Mouse (Mus musculus) kidney, postnatal 10 days (tissue): ENCODE measurements around the gene Pigr.

ENCODE experiments used
- DNase-seq: peaks from one replicate; pipeline ENCODE4 v3.0.0; 2021; ENCODE audit warnings: mixed read lengths

Gene Pigr

DNA sequence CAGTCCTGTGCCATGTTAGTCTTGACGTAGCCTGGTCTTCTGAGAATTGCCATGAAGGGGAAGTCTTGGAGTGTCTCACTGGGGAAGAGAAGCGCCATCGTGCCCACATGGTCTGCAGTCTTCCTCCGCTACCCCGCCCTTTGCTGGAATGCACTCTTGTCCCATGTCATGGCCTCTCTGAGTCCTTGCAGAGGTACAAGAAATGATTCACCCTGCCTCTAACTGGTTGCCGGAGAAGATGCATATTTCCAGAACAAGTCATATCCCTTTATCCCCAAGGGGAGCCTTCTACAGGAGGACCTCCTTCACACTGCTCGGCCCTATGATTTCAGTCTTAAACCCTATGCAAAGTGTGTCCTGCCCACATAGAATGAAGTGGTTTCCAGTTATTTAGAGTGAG is 53.4 kb downstream of the Pigr start:
- DNase-seq: no peak

- no peak for DNase-seq
Measured at GRCm38 (mm10) chr1:130883146-130883545, 56.7 kb downstream of the Pigr start.

- DNase-seq: no peak
Measured at GRCm38 (mm10) chr1:130887354-130887753, 60.9 kb downstream of the Pigr start, which contains the start of gene Il24. TSS of gene Il24 (minus strand) at chr1:130887454.

- DNase-seq: no peak
Measured at GRCm38 (mm10) chr1:130892446-130892845, 66.0 kb downstream of the Pigr start.

GRCm38 (mm10) chr1:130893329-130894040 is 67.0 kb downstream of the Pigr start:
- DNase-seq: no peak

DNA sequence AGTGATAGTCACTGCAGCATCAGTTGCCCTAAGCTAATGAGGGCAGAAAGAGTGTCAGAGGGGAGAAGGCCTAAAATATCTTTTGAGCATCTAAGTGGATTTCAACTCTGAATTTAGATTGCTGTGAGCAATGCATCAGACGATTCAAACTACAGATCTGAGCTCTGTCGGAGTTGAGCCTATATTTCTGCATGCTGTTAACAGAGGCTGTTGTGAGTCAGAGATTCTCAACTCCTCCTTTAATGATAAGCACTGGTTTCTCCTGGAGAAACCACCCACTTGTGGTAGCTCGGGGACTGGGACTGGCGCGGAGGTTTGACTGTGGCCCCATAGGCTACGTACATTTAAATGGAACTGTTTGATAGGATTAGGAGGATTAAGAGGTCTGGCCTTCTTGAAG is 68.0 kb downstream of the Pigr start:
- no peak for DNase-seq
